ENCODE assay signal across 16 mouse cellular contexts in the genomic region with DNA sequence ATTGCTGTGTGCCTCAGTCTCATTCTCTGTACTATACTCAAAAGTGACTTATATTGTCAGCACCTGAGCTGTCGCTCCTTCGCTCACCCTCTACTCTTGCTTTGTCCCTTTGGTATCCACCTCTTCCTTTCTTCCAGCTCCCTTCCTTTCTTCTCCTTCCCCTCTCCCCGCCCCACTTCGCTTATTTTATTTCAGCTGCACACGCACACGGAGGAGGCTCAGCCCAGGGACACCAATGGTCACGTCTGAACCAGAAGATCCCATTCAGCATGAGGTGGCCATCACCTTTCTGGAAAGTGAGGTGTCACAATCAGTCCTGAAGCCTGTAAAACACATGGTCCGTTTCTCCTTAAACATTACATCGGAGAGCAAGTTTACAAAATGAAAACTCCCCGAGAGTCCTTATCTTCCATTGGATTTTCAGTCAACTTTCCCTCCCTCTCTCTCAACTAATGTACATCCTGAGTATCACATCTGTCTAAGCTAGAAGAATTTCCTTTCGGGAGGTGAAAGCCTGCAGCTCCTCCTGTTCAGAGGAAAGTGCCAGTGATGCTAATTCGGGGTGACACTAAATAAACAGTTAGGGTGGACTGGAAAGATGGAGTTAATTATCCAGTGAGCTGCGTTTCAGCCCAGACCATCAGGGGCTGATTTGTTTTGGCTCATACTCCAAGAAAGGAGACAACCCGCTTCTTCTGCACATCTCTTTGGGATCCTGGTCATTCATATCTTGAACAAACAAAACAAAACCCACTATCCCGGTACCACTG. TPM values are rescaled to one million over a fixed set of nuclear protein-coding genes. Genes with fewer than 3 reads are reported as not detected.
DNase-seq lines count a peak whose midpoint lies in the region; ATAC-seq lines count a peak whose summit lies in the region.
"Had no signal": no experiment of that assay in that cellular context is flagged by ENCODE, and none has a peak within 500 bp of the region (broad histone marks: within the 10 kb centered on the region; RNA-seq: fewer than 3 reads in every experiment).

No protein-coding gene starts in this region.

- no peak overlapping the region for H3K4me3 ChIP-seq in midbrain, embryonic 10.5 days
- no peak overlapping the region for H3K4me3 ChIP-seq in midbrain, embryonic 16.5 days (ENCODE audit: low read depth, low read length)
- H3K4me3 ChIP-seq in embryonic facial prominence, embryonic 15.5 days (replicated peaks), result no peak overlapping the region
- no peak overlapping the region for H3K4me3 ChIP-seq in neural tube, embryonic 12.5 days
- H3K4me3 ChIP-seq: kidney, embryonic 15.5 days; liver, embryonic 15.5 days; stomach, embryonic 15.5 days had no signal

- no peak overlapping the region for H3K9ac ChIP-seq in midbrain, embryonic 16.5 days (ENCODE audit: low read depth, low read length)
- no peak overlapping the region for H3K9ac ChIP-seq in embryonic facial prominence, embryonic 15.5 days
- no peak overlapping the region for H3K9ac ChIP-seq in neural tube, embryonic 12.5 days
- H3K9ac ChIP-seq: heart, embryonic 12.5 days; kidney, embryonic 15.5 days; liver, embryonic 15.5 days; stomach, embryonic 15.5 days had no signal

- no peaks in the 10 kb centered on the region for H3K36me3 ChIP-seq in midbrain, embryonic 10.5 days
- no peaks in the 10 kb centered on the region for H3K36me3 ChIP-seq in midbrain, embryonic 16.5 days (ENCODE audit: control insufficient read depth, insufficient read depth, low read length)
- no peaks in the 10 kb centered on the region for H3K36me3 ChIP-seq in embryonic facial prominence, embryonic 15.5 days
- no peaks in the 10 kb centered on the region for H3K36me3 ChIP-seq in neural tube, embryonic 12.5 days
- H3K36me3 ChIP-seq: heart, embryonic 12.5 days; kidney, embryonic 15.5 days; liver, embryonic 15.5 days; stomach, embryonic 15.5 days had no signal

- peak; percentile 40 for DNase-seq in midbrain, embryonic 10.5 days (ENCODE audit: low spot score)
- DNase-seq in embryo, embryonic 11 days, result peak; percentile 71
- DNase-seq in adrenal gland, adult (ENCODE audit: inconsistent age in 2 of 2, low spot score in 1 of 2), result no peak
- DNase-seq in spleen, postnatal 4 days (ENCODE audit: low spot score in 2 of 2), result no peak
- DNase-seq: cerebellum, adult 18-20 months; gastrocnemius, postnatal 10 days; thymus, postnatal 14 days had no signal

- no peaks in the 10 kb centered on the region for H3K9me3 ChIP-seq in midbrain, embryonic 10.5 days (replicated peaks)
- H3K9me3 ChIP-seq in midbrain, embryonic 16.5 days (replicated peaks; ENCODE audit: control insufficient read depth, low read length, poor library complexity, severe bottlenecking), result no peaks in the 10 kb centered on the region; the same call in 1 of the 2 replicates
- H3K9me3 ChIP-seq in embryonic facial prominence, embryonic 15.5 days (replicated peaks), result no peaks in the 10 kb centered on the region
- H3K9me3 ChIP-seq in neural tube, embryonic 12.5 days, result no peaks in the 10 kb centered on the region
- H3K9me3 ChIP-seq: heart, embryonic 12.5 days; kidney, embryonic 15.5 days; liver, embryonic 15.5 days; stomach, embryonic 15.5 days had no signal

- ATAC-seq in midbrain, embryonic 16.5 days, result no peak
- ATAC-seq in embryonic facial prominence, embryonic 15.5 days (ENCODE audit: insufficient number of reproducible peaks, low FRiP score, low TSS enrichment, low read depth), result no peak
- ATAC-seq in neural tube, embryonic 12.5 days (ENCODE audit: low FRiP score, low read depth), result no peak
- ATAC-seq: forebrain, embryonic 14.5 days; Patski had no signal

- H3K27ac ChIP-seq in midbrain, embryonic 10.5 days (replicated peaks), result no peak overlapping the region
- H3K27ac ChIP-seq in midbrain, embryonic 16.5 days (ENCODE audit: low read length), result no peak overlapping the region
- H3K27ac ChIP-seq in embryonic facial prominence, embryonic 15.5 days (replicated peaks), result peak overlapping the region; percentile 60
- no peak overlapping the region for H3K27ac ChIP-seq in neural tube, embryonic 12.5 days
- H3K27ac ChIP-seq: kidney, embryonic 15.5 days; liver, embryonic 15.5 days; stomach, embryonic 15.5 days had no signal

- under 1% methylated on average over 15 of the region's 15 CpGs for WGBS in midbrain, embryonic 10.5 days
- WGBS in midbrain, embryonic 16.5 days, result under 1% methylated on average over 15 of the region's 15 CpGs
- 5% methylated on average over 15 of the region's 15 CpGs for WGBS in embryonic facial prominence, embryonic 15.5 days
- under 1% methylated on average over 15 of the region's 15 CpGs for WGBS in neural tube, embryonic 12.5 days

- H3K27me3 ChIP-seq in midbrain, embryonic 10.5 days (ENCODE audit: low read depth, poor library complexity, severe bottlenecking), result peaks cover 100% of the 10 kb centered on the region
- H3K27me3 ChIP-seq in midbrain, embryonic 16.5 days (ENCODE audit: control insufficient read depth, insufficient read depth, low read depth, low read length), result peaks cover 66% of the 10 kb centered on the region
- peaks cover 80% of the 10 kb centered on the region for H3K27me3 ChIP-seq in embryonic facial prominence, embryonic 15.5 days
- peaks cover 98% of the 10 kb centered on the region for H3K27me3 ChIP-seq in neural tube, embryonic 12.5 days (replicated peaks)

- no peak overlapping the region for H3K4me2 ChIP-seq in midbrain, embryonic 16.5 days (ENCODE audit: low read length)
- peak overlapping the region; percentile 32 for H3K4me2 ChIP-seq in embryonic facial prominence, embryonic 15.5 days (replicated peaks)
- peak overlapping the region; percentile 31 for H3K4me2 ChIP-seq in neural tube, embryonic 12.5 days (replicated peaks)
- H3K4me2 ChIP-seq: kidney, embryonic 15.5 days; liver, embryonic 15.5 days; stomach, embryonic 15.5 days had no signal

- peaks cover 48% of the 10 kb centered on the region for H3K4me1 ChIP-seq in midbrain, embryonic 10.5 days
- peaks cover 9% of the 10 kb centered on the region; the same call in 1 of the 2 replicates for H3K4me1 ChIP-seq in midbrain, embryonic 16.5 days (ENCODE audit: control insufficient read depth, insufficient read depth, low read length)
- H3K4me1 ChIP-seq in embryonic facial prominence, embryonic 15.5 days, result peaks cover 58% of the 10 kb centered on the region
- H3K4me1 ChIP-seq in neural tube, embryonic 12.5 days, result peaks cover 21% of the 10 kb centered on the region

RNA-seq across cellular contexts. Expression of a gene that starts 2.7 kb away (rescaled TPM):
- 8.3 and 8.5 TPM in 2 replicates for polyA plus RNA-seq in midbrain, embryonic 10.5 days (2016; fragmentation: Nextera tagmentation; extraction: Ambion mirVana)
- polyA plus RNA-seq in midbrain, embryonic 16.5 days (2015; fragmentation: Nextera tagmentation; extraction: Ambion mirVana), result 0.41 and 0.62 TPM in 2 replicates
- polyA plus RNA-seq in embryonic facial prominence, embryonic 15.5 days (2015; fragmentation: Nextera tagmentation; extraction: Ambion mirVana), result 40.0 and 48.3 TPM in 2 replicates
- polyA plus RNA-seq in neural tube, embryonic 12.5 days (2016; fragmentation: Nextera tagmentation; extraction: Ambion mirVana), result 30.5 and 36.7 TPM in 2 replicates

Comparison
In these comparisons a context has a peak if more than half of its experiments do, and no peak if none do; other contexts are left out.
1. DNase-seq: peak in midbrain, embryonic 10.5 days (single experiment) and embryo, embryonic 11 days (single experiment); none in adrenal gland, adult (0 of 2) and spleen, postnatal 4 days (0 of 2).